Mouse (Mus musculus) 416B (cell line): ENCODE measurements at regions not wholly inside any gene's neighbourhood (a gene's known extent, or its start where the extent isn't known, plus 50 kb on each side); places are given as distances from the start of the nearest gene placed in this dataset.
"Not testable (repeated sequence)": the region's sequence is repeated elsewhere in the genome, so short reads cannot be mapped to it uniquely, and the experiment has no call there.

ENCODE experiments used
- DNase-seq: peaks from one replicate; pipeline ENCODE4 v3.0.0; 2011; ENCODE audit warnings: low read depth

DNA sequence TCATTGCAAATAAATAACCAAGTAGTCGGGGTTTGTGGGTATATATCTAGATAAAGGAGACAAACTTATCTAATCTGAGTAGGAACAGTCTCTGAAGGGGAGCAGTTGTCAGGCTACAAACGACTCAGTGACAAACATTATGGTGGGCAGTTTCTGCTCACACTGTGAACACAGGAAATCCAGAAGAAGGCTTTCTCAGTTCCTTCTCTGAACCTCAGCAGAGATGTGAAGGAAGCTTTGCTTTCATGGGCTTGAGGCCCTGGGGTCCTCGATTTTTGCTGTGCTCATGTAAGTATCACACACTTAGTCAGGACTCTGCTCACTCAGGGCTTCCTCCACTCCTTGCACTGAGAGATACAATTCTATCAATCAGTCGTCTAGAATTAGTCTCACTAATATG lies 994.7 kb upstream of the Foxg1 start:
- no peak for DNase-seq

DNA sequence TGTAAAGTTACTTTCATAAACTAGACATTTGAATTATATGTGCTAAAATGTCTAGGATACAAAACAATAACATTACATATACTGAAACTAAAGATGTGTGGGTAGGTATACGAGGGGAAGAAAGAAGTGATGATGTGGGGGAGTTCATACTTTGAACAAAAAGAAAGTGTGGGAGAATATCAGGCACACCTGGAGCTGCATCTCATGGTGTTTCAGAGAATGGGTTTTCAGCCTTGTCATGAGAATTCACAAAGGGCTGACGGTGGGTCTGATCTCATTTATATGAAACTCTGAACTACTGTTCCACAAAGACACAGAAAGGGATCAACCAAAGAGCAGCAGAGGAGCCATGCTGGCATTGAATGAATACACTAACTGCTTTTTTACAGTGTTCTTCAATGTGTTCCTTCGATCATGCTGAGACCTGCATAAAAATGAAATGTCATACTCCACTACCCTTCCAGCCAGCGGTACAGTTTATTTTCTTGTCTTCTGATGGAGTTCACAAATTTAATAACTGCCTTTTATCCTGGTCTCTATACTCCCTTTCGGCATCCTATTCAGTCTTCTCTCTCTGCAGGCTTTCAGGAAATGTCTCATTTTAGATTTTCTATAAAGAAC lies 994.2 kb upstream of the Foxg1 start:
- DNase-seq, result no peak

DNA sequence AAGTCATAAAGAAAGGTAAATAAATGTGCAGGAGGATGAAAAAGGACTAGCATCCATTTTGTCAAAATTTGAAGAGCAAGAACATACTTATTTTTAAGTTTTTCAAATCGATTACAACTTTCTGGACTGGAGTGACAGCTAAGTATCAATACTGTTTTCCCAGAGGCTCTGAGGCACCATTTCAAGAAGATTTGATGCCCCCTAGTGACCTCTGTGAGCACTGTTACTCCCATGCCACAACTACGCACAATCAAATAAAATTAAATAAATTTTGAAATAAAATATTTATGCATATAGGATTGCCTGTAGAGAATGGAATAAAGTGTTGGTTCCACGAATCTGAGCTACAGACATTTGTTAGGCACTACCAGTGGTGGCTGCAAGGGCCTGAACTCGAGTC lies 991.5 kb upstream of the Foxg1 start:
- no peak for DNase-seq

DNA sequence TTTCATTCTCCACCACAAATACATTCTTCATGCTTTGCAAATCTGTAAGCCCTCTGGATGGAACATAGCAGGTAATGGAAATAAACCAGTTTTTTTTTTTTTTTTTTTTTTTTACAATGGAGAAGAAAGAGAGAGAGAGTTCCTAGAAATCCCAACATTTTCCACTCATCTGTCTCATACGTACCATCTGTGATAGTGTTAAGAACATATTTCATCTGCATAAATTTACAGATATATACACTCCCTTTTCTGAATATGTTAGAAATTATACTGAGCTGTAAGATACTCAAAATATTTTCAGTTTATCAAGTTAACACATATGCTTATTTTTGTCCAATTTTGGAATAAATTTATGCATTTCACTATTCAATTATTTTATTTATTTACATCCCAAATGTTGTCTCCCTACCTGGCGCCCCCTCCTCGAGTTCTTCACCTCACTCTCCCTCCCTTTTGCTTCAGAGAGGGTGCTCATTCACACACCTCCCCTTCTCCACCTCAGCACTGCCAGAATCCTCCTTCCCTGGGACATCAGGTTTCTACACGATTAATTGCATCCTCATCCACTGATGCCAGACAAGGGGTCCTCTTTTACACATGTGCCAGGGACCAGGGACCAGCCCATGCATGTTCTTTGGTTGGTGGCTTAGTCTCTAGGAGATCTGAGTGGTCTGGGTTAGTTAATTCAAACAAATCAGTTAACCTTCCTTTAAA lies 943.0 kb upstream of the Foxg1 start:
- DNase-seq, result no peak

DNA sequence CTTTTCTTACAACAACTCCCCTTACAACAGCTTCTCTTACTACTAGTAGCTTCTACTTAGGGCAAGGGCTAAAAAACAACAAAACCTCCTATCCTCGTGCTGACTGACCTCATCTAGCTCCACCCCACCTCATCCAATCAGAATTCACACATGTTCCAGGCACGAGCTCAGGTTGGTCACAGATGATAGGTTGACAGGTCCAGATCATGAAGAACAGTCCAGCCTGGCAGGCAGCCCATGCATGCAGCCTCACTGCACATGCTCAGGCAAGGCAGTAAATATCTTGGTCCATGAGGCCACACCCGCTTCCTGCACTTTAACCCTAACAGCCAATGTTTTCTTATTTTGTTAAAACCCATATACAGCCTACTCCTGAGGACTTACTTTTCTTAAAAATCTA lies 933.7 kb upstream of the Foxg1 start:
- not testable (repeated sequence) for DNase-seq

DNA sequence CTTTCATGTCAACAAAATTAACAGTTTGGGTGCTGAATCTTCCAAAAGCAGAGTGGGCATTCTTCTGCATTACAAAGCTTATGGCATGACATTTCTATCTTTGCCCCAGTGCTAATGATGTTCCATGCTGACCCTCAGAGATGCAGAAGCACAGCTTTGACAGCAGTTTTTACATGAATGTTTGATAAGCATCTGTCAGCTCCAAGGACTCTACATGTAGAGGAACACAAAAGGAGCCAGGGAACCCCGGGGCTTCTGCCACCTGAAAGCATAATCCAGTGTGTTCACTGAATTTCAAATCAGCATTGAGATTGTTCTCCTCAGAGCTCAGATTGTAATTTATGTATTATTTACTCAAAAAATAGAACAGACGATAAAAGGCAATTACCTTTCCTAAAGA lies 920.1 kb upstream of the Foxg1 start:
- no peak for DNase-seq

DNA sequence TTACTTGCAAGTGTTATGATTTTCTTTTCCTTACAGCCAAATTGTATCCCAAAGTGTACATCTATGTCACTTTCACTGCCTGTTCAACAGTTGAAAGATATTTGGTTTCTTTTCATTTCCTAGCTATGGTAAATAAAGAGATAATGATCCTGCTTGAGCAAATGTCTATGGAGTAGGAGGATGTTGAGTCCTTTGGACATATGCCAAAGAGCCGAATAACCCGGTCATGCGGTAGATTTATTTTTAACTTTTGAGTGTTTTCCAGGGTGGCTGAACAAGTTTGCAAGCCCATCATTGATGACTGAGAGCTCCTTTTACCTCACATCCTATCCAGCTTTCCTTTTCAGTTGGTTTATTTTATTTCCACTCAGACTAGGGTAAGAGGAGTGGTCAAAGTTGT lies 881.7 kb upstream of the Foxg1 start:
- no peak for DNase-seq

DNA sequence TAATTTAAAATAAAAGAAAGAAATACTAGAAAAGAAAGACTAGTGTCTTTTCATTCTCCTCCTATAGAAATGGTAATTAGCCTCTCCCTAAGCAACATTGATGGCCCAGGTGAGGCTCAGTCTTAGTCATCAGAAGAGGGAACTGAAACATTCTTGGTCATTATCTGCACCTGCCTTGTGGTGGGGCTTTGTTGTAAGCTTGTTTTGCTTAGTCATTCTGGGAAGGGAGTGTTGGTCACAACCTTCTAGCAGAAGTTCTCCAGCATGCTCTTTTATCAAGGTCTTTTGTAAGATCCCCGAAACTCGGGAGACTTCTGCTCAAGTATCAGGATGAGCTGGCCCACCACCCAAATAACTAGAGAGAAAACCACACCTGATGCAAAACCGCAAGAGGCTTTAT lies 870.9 kb upstream of the Foxg1 start:
- no peak for DNase-seq

DNA sequence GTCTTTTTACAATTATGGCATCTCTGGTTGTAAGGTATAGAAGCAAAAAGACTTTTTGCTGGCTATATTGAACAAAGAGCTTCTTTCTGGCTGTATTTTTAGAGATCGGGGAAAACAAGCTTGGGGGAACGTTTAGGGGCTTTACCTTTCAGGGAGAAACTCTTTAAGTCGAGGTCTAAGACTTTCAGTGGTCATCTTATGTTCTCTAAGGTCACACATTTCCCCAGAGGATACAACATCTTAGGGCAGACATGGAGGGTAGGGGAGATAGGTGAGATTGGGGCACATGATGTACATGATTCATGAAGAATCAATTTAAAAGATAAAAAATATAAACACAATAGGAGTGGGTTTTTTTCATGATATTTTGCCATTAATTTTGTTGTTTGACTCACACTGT lies 870.2 kb upstream of the Foxg1 start:
- DNase-seq, result no peak

DNA sequence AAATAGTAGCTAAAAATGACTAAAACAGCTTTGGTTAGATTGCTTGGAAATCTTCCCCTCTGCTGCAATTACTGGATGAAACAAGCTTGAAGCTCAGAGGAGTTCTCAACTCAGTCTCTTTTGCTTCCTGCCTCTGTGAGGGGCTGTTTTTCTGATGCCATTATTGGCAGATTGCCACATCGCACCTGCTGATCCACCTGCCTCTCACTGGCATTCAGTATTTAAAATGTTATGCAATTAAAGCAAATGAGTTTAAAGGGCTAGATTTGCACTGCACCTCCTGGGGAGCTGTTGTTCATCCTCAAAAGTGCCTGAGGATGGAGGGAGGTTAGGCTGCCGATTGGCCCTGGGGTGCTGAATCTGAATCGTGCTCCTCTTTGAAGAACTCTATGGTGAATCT lies 860.5 kb upstream of the Foxg1 start:
- no peak for DNase-seq

DNA sequence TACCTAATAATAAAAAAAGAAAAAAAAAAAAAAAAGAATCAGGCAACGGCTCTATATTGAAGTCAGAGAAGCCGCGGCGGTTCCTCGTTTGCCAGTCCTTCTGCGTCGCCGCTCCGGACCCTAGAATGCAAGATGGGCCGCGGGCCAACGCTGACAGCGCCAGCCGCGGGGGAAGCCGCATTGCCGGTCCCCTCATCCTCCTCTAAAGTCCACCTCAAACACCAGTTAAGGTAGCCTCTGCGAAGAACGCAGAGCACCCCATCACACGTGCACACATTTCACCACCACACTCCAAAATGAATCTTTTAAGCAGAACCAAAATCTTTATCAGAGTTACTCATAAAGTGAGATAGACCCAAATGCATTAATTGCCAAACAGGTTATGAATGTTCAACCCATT lies 822.8 kb upstream of the Foxg1 start:
- not testable (repeated sequence) for DNase-seq

DNA sequence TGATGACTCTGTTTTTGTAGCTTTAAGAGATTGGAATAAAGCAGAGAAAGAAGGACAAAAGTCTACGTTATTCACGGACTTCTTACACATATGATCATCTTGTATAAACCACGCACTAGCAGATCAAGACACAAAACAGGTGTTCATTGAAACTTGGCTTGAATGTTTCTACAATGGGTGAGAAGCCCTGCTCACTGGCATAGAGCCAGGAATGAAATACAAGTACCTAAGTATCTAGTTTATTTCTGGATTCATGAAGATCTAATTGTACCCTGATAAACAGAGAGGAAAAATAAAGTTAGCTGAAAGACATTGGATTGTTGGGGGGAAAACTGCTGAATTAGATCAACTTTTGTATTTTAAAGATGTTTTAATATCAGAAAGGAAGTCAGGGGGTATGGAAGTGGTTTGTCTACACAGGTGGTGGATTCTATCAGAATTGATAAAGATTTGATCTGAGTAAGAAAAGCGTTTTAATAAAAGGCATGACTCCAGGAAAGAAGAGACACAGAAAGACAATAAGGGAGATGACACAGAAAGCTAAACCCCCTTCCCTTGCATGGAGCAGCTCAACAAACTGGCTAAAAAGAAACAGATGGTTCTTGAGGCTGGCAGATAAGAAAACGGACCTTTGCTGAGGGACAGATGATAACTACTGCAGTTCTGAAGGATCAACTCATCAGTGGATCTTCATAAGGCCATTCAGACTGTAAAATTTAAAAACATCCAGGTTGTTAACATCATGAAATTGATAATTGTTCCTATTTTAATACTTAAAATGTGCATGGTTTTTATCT lies 777.9 kb upstream of the Foxg1 start:
- DNase-seq, result no peak

DNA sequence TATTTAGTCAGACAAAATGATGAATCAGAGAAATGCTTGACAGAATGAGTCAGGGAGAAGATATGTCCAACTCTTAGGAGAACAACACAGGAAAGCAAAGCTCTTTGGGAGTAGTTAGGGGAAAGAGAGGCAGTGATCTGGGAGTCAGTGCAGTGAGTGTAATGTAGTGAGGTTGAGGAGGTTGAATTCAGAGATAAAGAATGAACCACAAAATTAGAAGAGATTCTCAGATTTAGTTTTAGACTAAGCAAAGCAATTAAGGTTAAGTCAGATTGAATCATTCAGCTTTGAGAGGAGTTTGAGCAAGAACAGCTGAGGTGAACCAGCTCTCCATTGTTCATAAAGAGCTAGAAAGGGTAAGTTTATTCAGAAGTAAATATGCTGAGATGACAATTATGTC lies 777.0 kb upstream of the Foxg1 start:
- DNase-seq, result no peak

DNA sequence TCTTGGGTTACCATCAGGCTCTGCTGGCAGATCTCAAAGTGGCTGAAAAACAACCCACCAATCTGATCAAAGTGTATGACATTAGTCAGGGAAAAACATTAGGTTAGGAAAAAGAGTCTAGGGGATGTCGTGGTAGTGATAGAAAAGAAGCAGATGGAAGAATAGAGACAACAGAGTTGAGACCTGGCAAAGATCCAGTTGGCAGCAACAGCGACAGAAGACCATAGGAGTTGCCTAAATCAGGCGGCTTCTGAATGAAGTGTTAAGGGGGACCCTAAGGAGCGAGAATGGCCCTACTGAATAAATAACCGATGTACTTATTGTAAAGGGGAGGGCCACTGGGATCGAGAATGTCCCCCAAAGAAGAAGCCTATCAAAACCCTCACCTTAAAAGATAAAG lies 773.1 kb upstream of the Foxg1 start:
- DNase-seq, result no peak

DNA sequence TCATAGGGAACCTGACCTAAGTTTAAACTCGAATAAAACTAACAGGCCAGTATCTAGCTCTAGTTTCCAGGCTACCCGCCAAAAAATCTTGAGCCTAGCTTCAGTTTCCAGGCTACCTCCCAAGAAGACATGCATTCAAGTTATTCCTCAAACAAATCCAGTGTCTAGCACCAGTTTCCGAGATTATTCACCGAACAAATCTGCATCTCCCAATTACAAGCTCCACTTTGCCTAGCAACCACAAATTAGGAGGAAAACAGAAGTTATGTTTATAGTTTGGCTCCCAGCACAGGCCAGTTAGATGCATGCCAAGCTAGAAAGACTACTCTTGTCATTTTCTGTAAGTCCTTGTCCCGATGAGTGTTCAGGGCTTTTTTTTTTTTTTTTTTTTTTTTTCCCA lies 770.4 kb upstream of the Foxg1 start:
- DNase-seq, result no peak

DNA sequence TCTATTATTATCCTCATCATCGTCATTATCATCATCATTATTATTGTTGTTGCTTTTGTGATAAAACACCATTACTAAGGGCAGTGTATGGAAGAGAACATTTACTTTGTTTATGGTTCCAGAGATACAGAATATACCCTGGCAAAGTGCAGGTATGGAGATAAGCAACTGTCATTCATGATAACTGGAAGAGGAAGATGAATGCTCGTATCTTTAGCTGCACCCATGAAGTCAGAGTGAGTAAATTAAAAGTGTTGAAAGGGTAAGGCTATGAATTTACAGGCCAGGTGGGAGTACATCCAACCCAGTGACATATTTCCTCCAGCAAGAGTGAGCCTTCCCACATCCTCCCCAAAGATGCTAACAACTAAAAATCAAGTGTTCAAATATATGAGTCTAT lies 766.1 kb upstream of the Foxg1 start:
- no peak for DNase-seq

DNA sequence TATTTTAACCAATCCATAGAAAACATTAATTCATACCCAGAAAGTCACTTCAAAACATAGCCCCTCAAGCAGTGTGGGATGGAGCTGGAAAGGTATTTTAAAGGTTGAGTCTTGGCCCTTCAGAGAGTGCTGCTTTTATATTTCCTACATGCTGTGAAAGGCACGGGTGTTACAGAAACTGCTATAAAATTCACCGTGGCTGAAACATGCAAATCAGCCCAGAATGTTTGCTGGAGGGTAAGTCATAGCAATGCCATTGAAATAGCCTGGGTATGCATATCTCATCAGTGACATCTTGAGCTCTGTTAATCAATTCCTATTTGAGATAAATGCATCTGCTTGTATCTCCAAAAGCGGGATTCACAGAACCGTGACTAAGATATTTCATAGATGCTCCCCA lies 748.9 kb upstream of the Foxg1 start:
- no peak for DNase-seq

DNA sequence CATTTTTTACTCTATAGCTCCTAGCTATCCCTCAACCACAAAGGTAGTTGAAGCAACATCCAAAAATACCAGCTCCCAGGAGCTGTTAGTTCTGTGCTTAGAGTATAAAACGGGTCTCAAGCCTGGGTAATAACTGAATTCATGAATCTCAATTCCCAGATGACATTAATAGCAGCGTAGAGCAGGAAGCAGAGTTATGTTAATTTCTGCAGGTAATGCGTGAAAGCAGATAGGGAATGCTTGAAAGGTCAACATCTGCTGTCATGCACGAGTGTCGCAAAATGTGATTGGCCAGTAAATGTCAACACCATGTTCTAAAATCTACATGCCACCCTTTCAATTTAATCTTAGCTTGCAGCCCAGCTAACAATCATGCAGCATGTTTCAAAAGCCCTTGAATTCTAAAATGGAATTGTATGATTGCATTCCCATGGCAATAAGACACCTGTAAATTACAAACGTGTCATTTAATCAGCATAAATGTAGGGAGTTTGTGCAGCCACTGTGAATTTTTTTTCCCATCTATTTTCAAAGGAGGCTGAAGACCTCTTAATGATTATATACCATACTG lies 747.7 kb upstream of the Foxg1 start:
- DNase-seq, result no peak

DNA sequence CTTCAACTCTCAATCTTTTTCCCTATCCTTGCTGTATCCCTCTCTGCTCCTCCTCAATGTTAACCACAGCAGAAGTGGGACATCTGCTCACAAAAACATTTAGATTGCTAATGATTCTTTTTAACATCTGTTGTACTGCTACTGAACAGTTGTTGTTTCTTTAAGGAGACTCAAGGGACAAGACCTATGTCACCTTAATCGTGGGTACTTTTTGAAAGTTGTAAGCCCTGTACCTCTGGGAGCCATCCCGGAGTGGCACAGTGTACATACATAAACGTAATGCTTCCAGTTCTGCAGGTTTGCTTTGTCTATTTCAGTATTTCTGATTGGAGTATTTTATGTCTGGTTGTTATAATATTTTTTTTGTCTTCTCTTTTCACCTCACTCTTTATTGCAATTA lies 740.5 kb upstream of the Foxg1 start:
- DNase-seq, result no peak

DNA sequence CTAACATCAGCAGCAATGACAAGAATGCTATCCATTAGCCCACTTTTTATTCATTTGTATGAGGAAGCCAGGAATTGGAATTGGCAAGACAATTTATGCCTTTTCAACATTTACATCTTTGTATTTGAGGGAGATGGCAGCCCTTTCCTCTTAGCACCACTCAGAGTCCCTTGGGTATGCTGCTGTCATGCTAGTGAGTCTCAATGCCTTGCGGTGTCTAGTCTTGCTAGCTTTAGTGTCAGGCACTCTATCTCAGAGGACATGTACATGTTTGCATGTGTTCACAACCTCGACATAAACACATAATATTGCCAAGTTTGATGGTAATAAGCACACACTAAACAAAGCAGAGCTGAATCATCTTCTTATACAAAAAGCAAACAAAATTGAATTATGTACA lies 737.3 kb upstream of the Foxg1 start:
- no peak for DNase-seq

DNA sequence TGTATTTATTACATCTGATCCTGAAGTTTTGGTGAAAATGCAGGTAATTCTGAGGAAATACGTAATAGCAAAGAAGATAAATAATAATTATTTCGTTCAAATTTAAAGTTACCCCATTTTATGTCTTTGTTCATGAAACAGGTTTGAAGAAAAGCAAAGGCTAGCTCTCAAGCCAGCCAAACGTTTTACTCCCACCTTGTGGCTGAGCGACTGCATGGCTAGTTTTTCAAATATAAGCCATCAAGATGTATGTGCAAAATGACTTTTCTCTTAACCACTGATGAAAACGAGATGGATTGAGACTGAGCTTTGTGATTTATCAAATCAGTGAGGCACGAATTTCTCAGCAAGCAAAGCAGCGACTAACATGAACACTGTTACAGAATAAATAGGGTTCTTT lies 736.5 kb upstream of the Foxg1 start:
- peak; percentile 2 for DNase-seq

DNA sequence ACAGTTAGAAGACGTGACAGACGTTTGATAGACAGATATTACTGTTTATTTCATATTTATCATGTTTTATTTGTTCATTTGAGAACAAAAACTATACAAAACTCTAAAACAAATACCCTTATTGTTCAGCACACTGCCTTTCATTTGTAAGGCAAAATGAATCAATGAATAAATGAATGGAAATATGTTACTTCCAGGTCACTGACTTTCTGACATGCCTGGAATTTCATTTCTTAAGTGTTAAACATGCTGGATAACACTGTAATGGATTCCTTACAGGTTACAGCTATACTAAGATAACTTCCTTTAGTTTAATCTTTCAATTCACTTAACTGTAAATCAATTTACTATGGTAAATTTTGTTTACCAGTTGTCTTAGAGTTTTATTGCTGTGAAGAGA lies 707.3 kb upstream of the Foxg1 start:
- DNase-seq, result no peak

DNA sequence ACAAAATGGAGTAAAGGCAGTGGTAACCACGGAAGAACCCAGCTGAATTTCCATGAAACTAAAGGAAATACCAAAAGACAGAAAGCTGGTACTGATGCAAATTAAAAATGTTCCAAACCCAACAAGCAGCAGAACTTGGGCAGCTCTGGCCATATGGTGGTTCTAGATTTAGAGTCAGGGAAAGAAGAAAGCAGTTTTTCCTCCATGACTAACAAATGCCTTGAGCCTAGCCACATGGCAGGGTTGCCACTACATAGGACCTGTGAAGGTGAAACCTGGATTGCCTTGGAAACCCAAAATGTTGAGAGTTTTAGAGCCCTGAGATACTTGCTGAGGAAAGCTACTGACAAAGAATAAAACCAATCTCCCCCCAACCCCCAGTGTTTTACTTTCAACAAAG lies 701.5 kb upstream of the Foxg1 start:
- DNase-seq, result no peak
